Mouse (Mus musculus) retina, postnatal 1 day (tissue): ENCODE measurements around the gene Olfml2b.

ENCODE experiments used
- DNase-seq: peaks from one replicate; pipeline ENCODE4 v3.0.0-alpha.2; 2012

Olfml2b gene

GRCm38 (mm10) chr1:170698771-170699170 lies 54.4 kb downstream of the Olfml2b start:
- no peak for DNase-seq

GRCm38 (mm10) chr1:170699553-170699952 lies 55.2 kb downstream of the Olfml2b start:
- DNase-seq = no peak

- DNase-seq = no peak
Measured at GRCm38 (mm10) chr1:170700496-170701027, 56.2 kb downstream of the Olfml2b start.

GRCm38 (mm10) chr1:170701178-170701577 lies 56.8 kb downstream of the Olfml2b start:
- no peak for DNase-seq

GRCm38 (mm10) chr1:170701582-170701981 lies 57.2 kb downstream of the Olfml2b start:
- no peak for DNase-seq

- DNase-seq = no peak
Measured at GRCm38 (mm10) chr1:170702263-170702662, 57.9 kb downstream of the Olfml2b start.

GRCm38 (mm10) chr1:170702958-170703357 lies 58.6 kb downstream of the Olfml2b start:
- no peak for DNase-seq

GRCm38 (mm10) chr1:170704103-170704502 lies 59.8 kb downstream of the Olfml2b start:
- DNase-seq = no peak

GRCm38 (mm10) chr1:170704911-170705594 lies 60.7 kb downstream of the Olfml2b start:
- DNase-seq = peak; percentile 11

- no peak for DNase-seq
Measured at GRCm38 (mm10) chr1:170706046-170706445, 61.7 kb downstream of the Olfml2b start.

GRCm38 (mm10) chr1:170709034-170709433 lies 64.7 kb downstream of the Olfml2b start:
- DNase-seq = no peak

GRCm38 (mm10) chr1:170709481-170709880 lies 65.1 kb downstream of the Olfml2b start:
- no peak for DNase-seq

- no peak for DNase-seq
Measured at GRCm38 (mm10) chr1:170709969-170710368, 65.6 kb downstream of the Olfml2b start.

- DNase-seq = no peak
Measured at GRCm38 (mm10) chr1:170711731-170712130, 67.4 kb downstream of the Olfml2b start.

- no peak for DNase-seq
Measured at GRCm38 (mm10) chr1:170717241-170717828, 73.0 kb downstream of the Olfml2b start.

- no peak for DNase-seq
Measured at GRCm38 (mm10) chr1:170718133-170718810, 73.9 kb downstream of the Olfml2b start.

- DNase-seq = no peak
Measured at GRCm38 (mm10) chr1:170721560-170721959, 77.2 kb downstream of the Olfml2b start.

- DNase-seq = no peak
Measured at GRCm38 (mm10) chr1:170728524-170728923, 84.2 kb downstream of the Olfml2b start.

GRCm38 (mm10) chr1:170729267-170729962 lies 85.1 kb downstream of the Olfml2b start:
- no peak for DNase-seq

GRCm38 (mm10) chr1:170731865-170732595 lies 87.7 kb downstream of the Olfml2b start:
- no peak for DNase-seq
